Mouse (Mus musculus): ENCODE measurements at regions not wholly inside any gene's neighbourhood (a gene's known extent, or its start where the extent isn't known, plus 50 kb on each side); places are given as distances from the start of the nearest gene placed in this dataset.

DNA sequence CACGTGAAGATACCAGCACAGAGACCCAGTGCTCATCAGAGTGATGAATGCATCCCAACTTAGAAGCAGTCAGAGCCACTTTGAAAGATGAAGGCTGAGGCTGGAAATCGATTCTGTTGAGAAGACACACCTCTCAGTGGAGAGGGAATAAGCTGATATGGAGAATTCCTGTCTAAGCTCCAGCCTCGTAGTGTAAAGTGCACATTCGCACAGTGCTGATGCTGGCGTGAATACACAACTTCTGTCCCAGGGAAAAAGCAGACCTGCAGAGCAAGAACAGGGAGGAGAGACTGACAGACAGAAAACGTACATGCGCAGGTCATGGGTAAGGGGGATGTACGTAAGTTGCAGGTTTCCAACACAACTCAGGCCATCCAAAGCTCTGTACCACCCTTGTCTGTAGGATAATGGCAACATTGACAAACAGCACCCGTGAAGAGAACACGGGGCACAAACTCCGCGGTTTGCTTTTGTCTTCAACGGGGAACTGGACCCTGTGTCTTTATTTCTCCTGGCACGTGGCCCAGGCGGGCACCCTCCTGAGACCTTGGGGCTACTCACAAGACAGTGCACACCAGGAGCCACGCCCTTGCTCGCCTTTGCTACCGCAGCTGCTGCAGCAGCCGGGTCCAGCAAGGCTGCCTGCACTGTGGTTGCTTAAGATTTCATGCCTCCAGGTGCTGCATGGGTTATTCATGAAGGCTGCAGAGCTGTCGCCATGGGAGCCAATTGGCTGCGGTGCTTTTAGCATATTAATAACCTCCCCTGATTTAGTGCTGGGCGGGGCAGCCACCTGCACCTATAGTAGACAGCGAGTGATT lies 434.3 kb downstream of the Cmpk2 start:
- DNase-seq (ENCODE audit: low spot score in 2 of 2): peak in 1 of 2 experiments; percentile 21

DNA sequence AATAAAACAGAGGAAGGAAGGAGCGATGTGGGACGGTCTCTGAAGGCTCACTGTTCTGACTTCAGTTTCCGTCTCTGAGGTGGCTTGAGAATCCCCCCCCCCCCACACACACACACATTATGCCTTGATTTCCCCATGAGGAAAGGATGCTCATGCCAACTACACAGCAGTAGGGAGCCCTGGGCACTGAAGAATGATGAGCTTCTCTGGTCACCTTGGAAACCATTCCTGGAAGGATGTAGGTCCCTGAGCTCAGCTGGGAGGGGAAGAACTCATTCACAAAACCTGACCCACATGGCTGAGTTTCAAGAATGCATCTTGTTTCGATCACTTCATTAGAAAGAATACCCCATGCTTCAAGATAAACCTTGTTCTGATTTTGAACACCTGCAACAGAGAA lies 422.2 kb downstream of the Cmpk2 start:
- DNase-seq (ENCODE audit: low spot score in 2 of 2): no peak

DNA sequence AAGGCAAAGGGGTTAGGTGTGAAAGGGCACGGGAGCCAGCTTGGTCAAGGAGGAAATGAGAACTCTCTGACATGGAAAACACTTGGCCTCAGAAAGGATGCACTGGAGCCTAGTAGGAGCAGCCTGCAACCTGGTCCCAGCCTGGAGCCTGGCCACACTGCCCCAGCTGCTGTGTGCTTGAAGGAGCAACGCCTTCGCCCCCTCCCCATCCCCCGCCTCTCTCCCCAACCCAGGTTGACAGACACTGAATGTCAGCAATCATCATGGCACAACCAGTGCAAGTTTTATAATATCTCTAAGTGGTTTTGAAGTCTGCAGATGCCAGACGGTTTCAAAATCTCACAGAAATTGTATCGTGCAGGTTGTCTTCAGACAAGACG lies 417.6 kb downstream of the Cmpk2 start:
- peak in 1 of 2 experiments; percentile 17 for DNase-seq (ENCODE audit: low spot score in 2 of 2)

DNA sequence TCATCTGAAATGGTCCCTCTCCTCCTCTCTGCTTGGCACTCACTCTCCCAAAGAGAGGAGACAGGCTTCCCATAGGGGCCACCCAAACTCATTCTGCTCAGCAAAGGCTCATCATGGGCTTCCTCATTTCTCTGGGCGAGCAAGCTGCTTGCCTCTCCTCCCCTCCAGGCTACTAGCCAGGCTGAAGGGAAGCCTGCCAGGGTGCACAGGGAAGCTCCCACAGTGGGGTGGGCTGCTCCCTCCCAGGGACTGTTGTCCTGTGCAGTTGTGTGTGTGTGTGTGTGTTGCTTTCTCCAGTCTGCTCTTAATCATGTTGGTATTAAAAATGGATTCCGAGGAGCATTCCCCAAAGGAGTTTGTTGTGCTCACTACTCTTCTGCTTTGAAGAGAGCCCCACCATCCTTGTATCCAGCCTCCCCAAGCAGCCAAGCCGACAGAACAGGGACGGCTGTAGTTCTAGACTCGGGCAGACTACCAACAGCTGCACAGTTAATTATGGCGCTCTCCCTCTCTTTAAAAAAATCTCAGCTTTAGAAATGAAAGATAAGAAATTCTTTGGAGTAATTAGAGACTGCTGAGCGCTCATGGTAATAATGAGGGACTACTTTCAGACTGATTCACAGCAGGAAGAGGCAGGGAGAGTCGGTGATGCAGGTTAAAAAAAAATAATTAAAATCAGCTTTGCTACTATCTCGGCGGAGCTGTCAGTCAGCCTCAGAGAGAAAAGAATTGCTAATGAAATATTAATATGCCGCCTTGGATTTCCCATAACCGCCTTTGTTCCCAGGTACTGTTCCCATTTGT lies 417.0 kb downstream of the Cmpk2 start:
- DNase-seq (ENCODE audit: low spot score in 2 of 2): peak; percentile 64 to 79

DNA sequence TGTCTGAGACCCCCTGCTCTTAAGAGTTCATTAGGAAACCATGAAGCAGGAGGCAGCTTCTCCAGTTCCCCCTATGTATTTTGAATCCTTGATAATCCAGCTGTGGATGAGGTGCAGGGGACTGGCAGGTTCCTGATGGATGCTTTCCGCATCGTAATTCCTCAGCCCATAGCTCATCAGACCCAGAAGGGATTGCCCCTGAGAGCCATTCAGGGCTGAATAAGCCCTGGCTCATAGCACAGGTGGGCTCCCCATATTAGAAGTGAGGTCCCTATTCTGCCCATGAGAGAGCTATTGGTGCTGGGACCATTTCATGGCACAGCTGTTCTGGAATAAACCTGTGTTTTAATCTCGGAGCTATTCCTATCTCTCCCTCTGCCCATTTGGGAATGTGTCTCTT lies 416.1 kb downstream of the Cmpk2 start:
- DNase-seq (ENCODE audit: low spot score in 2 of 2): no peak

DNA sequence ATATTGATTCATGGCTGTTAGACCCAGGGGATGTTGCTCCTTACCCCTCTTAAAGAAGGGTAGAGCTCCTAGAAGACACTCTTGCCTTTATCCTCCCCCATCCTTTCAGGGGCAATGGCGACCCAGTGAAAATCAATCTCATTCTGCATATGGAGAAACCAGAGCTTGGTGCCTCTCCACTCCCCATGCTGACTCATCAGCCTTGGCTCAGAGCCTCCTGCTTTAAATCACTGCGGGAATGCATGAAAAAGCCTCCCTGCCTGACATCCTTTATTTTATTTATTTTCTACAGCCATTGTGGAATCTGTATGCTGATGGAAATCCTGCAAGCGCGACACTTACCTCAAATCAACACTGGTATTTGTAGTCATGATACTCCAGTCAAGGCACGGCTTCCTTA lies 415.2 kb downstream of the Cmpk2 start:
- DNase-seq (ENCODE audit: low spot score in 2 of 2): peak in 1 of 2 experiments; percentile 15

DNA sequence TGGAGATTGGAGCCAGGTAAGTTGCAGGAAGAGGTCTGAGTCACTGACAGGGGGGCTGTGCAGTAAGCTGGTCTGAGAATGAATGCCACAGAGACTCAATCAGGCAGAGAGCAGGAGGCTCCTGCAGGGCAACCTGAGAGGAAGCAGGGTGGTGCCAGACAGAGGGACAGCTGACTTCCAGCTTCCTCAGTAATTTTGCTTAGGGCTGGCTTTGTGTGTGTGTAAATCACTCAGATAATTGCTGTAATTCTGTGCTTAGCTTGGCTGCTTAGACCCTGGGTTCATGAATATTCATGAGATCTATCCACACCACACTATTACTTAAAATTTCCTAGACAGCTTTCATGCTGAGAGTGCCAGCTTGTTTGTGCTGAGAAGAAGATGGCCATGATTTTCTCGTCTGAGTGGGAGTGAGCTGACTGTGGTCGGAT lies 408.7 kb downstream of the Cmpk2 start:
- peak in 1 of 2 experiments; percentile 26 for DNase-seq (ENCODE audit: low spot score in 2 of 2)

DNA sequence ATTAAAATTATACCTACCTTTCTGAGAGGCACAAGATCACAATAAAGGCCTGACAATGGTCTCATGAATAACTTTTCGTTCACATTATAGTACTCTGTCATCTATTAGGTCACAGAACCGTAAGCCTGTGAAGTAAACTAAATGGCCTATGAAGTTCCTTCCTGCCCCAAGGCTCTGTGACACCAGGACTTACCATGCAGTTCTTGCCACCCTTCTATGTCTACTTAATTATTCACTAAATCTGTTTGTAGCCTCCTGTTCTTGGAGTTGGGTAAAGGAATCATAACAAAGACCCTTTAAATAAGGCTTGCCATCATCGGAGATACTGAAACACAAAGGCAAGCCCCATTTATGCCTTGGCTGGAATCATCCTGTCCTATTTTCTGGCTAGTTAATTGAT lies 408.3 kb downstream of the Cmpk2 start:
- DNase-seq (ENCODE audit: low spot score in 2 of 2): no peak

DNA sequence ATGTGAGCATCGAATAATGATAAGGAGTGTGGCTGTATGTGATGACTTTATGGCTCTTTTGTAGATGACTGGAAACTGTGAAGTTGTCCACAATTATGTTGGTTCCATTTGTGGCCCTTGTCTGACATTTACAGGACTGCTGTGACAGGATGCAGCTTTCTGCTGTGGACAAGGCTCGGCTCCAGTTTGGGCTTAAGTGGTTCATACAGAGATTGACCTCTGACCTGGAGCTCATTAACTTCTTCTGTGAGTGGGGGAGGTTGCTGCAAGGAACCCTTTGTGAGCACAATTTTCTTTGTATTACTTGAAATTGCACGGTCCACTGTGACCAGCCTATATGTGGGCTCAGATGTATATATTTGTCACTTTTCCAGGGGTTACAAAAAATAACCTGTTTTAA lies 403.5 kb downstream of the Cmpk2 start:
- no peak for DNase-seq (ENCODE audit: low spot score in 2 of 2)

DNA sequence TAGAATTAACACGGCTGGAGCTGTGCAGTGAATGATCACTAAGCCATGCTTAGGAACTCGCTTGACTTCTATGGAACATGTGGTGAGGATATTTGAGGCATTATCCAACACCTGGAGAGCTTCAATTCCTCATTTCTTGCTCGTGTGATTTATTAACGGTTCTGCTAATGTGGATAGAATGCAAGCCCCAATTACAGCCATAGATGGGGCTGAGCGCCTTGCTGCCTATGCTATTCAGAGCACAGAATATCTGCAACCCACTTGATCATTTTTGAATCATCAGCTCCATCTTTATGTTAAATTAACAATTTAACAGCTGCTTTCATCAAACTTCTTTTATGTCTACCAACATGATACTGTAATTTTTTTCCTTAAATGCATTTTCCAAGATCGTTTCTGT lies 398.7 kb downstream of the Cmpk2 start:
- DNase-seq (ENCODE audit: low spot score in 2 of 2): no peak

DNA sequence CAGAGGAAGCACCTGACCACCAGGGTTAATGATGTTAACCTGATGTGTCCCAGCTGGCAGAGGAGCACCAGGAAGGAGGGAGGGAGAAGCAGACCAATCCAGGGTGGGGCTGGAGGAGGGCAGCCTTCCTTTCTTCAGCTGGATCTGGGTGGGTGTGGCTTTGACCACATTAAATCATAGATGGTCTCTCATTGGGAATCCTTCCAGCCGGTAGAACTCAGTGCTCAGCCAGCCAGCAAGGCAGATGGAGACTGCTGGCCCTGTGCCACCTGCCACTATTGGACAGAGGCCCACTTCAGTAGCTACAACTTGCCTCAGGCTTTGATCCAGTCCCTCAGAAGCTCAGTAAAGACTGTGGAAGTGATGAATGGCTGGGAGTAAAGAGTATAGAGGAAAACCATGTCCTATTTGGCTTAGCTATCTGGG lies 386.1 kb downstream of the Cmpk2 start:
- peak; percentile 68 to 84 for DNase-seq (ENCODE audit: low spot score in 2 of 2)

DNA sequence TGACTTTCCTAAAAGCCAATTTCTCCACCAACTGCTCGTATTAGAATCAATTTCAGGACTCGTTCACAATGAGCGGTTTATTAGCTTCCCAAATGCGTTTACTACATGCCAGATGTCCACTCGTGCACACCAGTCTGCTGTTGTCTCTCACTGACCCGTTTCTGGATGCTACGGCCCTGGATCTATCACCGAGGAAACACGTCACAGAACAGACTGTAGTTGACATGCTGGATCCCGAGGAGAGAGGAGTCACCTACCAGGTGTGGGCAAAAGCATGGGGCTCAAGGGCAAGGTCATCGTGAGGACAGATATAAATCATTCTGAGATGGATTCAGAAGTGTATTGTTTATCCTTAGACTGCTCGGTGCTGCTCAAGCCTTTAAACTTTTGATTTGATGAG lies 375.9 kb downstream of the Cmpk2 start:
- DNase-seq (ENCODE audit: low spot score in 2 of 2): no peak

DNA sequence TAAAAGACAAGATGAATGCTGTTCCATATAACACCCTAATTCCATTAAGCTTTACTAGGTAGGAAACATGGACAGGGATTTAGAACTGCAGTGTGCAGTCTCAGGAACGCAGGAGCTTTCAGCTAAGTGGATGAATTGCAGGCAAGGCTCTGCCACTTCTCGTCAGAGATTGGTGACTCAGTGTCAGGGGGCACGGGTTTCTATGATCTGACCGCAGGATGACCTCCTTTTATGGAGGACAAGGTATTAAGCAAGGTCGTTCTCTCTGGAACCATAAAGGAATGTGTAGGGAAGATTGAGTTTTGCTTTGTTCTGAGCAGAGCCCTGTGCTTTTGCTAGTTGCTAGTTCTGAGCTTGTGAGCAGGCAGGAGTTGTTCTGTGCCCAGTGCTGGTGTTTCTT lies 373.7 kb downstream of the Cmpk2 start:
- no peak for DNase-seq (ENCODE audit: low spot score in 2 of 2)

DNA sequence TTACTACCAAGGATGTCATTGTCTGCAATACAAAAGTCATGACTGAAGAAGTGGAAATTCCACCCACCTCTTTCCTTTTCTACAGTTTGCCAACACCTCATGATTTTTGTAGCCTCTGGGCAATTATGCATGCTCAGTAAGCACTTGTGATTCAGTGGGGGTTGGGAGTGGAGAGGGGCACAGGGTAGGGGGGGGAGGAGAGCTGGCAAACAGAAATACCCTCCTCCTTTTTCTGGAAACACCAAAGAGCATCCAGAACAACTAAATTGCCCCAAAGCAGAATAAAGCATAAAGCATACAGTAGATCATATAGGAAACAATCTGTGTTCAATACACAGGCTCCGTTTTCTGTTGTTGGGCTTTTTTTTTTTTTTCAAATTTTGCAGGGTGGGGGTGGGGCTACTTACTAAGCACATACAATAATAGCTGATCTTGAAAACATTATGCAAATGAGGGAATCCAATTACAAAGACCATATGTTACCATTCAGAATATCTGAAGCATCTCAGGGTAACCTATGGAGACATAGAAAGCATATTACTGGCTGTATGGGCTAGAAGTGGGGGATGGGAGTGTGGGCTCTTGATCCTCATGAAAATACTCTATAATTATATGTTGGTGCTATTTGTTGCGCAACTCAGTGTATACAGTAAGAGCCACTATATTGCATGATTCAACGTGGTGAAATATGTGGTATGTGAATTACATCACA lies 352.4 kb downstream of the Cmpk2 start:
- no peak for DNase-seq (ENCODE audit: low spot score in 2 of 2)

DNA sequence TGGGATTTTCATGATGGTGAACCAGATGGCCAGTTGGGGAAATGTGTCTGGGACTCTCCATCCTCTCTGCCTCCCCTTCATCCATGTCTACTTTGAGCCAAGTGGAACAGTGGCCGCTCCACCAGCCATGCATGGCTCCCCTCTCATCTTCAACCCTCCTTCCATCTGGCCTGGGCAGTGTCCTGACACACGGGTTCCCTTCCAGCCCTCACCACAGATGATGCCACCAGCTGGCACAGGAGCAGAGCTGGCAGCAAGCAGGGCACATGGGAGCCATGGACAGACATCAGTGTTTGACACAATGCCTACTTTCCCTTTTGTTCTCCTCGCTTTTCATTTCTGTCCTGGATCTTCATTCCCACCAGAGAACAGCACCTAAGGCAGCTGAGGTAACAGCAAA lies 348.9 kb downstream of the Cmpk2 start:
- peak; percentile 53 to 80 for DNase-seq (ENCODE audit: low spot score in 2 of 2)

DNA sequence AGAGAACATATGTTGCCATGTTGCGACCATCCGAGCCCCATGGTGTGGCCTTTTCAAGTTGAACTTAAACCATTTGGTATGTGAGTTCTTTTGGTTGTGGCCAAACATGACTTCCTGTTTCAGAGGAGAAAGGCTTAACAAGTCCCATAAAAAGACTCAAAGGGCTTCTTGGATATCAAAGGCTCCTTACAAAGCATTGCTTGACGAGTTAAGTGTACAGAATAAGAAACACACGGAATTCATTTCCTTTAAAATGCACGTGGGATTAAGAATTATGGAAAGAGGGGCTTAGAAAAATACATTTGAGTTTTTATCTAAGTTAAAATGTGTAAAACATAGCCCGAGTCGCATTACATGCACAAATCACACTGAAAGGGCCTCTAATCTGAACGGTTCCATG lies 346.8 kb downstream of the Cmpk2 start:
- DNase-seq (ENCODE audit: low spot score in 2 of 2): no peak

DNA sequence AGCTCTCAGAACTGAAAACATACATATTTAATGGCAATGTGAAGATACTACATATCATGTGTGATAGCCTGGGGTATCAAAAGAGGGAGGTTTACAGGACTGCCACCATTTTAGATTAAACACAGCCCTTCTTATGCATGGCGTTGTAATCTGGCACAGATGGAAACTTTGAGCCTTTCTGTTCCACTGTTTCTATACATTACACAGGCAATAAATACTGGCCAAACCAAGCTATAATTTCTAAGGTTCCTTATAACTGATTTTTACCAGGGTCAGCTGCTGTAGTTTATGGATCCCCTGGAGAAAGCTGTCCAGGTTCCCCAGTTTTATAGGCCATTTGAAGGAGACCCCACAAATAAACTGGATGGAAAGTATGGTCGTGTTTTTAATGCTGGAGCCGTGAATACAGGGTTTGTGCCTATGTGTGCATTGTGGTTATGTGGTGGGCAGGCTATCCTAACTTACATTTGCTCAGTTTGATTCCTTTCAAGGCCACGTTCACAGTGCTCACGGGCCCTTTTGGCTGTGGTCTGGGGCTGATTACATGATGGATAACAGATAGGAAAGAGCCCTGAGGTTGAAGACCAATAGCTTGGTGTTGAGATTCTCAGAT lies 341.7 kb downstream of the Cmpk2 start:
- no peak for DNase-seq (ENCODE audit: low spot score in 2 of 2)

DNA sequence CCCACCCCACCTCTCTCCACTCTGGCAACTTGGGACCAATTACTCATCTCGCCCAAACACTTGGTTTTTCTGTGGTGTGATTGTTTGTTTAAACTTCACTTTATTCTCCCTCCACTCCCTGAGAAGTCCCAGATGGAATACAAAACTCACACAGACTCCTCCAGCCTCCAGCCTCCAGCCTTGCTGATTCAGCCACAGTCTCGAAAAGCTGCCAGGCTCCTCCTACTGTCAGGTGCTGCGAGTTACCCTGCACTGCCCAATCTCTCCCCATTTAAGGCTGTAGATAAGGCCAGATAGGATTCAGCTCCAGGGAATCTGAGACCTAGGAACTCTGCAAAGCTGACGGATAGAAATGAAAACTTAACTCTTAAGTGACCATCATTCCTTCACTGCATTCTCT lies 340.7 kb downstream of the Cmpk2 start:
- no peak for DNase-seq (ENCODE audit: low spot score in 2 of 2)

DNA sequence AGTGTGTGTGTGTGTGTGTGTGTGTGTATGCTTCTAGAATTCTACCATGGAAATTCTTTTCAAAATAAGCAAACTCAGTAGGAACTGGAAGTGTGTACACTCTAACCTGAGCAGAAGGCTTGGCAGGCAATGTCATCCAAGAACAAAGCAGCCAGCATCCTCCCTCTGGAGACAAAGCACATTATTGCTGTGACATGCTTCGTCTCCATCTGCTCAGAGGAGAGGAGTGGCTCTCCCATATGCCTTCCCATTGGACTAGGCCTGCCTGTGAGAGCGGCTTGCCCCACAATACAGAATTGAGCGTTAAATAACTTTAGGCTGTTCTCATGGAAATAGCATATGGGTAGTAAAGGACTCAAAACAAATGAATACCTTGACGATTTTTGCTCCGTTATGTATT lies 333.5 kb downstream of the Cmpk2 start:
- DNase-seq (ENCODE audit: low spot score in 2 of 2): peak; percentile 49 to 89

DNA sequence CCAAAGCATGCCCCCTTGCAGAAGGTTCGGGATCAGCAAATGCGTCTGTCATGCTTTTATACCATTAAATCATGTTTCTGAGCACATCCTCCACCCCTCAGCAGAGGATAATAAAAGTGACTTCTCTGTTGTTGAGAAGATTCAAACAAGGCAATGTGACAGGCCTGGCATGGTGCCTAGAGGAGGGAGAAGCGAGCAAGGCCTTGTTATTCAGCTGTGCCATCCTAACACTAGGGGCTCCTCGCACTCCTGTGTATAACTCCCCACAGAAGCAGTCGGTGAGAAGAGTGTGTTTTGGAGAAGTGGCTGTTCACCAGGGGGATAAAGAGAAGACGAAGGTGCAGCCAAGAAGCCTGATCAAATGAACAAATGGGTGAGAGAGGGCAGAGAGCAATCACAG lies 330.3 kb downstream of the Cmpk2 start:
- no peak for DNase-seq (ENCODE audit: low spot score in 2 of 2)

DNA sequence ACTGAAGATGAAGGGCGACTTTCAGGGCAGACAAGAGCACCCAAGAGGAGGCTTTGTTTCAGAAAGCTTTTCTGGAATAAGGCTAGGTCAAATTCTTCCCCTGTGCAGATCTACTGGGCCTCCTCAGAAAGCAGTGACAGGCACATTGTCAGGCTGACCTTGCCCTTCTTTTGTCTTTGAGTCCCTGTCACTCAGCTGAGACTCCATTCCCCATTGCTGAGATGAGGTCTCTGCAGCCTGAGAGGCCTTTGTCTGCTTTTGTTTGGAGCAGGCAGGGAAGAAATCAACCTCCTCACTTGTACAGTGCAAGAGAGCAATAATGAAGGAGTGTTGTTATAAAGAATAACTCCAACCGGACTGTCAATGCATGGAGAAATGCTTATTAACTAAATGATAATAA lies 327.4 kb downstream of the Cmpk2 start:
- DNase-seq (ENCODE audit: low spot score in 2 of 2): no peak
